Mouse (Mus musculus) embryonic stem cell, embryonic (primary cell): ENCODE results near the gene Arl11.

Experiments used
- CTCF ChIA-PET, 4 experiments: fragments of 300-600 bp in 2 of 4; fragments of 350-600 bp in 2 of 4; sonication (Branson Sonifier 250); formaldehyde crosslinking; loops; one replicate each; lab custom pipeline; 2022; ENCODE audit warnings: inconsistent platforms in 2 of 4; lab: Charles Lee
- POLR2A ChIA-PET, 4 experiments: fragments of 300-600 bp in 2 of 4; fragments of 350-600 bp in 2 of 4; sonication (Branson Sonifier 250); formaldehyde crosslinking; loops; one replicate each; lab custom pipeline; 2022; ENCODE audit warnings: antibody characterized with exemption in 4 of 4, inconsistent platforms in 1 of 4; lab: Charles Lee

Gene Arl11

DNA sequence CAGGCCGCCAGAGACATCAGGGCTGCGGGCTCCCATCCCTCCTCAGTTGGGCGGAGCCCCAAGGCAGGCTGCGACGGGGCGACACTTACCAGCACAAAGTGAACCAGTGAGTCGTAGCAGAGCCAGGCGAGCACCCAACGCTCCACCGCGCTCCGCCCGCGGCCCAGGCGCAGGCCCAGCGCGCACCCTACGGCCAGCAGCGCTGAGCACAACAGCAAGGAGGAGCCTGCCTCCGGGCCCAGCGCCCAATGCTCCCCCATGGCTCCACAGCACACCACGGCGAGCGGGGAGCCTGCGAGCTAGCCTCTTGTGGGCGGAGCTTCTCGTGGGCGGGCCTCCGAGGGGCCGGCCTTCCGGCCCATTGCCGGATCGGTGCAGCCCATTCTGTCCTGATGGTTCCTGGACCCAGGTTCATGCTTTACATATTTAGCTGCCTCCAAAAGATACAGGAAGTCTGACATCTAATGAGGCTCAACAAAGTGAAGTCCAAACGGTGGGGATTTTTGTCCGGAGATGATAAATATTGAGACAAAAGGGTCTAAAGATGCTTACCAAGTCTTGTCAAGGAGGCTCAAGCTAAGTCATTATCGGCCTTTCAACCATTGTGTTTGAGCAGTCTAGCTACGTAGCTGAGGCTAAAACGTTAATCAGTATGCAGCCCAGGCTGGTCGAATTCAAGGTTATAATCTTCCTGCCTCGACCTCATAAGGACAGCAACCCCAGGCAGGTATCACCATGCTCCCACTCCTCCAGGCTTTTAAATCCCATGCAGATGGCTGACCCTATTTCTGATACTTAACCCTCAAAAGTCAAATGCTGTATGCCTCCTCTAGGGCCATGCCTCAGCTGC, 50.8 kb downstream of the Arl11 start, which contains the start of gene Ebpl:
TSS of gene Ebpl (minus strand) at position 309 of the 850 bp plus-strand sequence.
- POLR2A ChIA-PET = interaction anchor here in 2 of 4 experiments (0.5 to 2.2 kb wide), 32 partner anchors 9 to 1401 kb away, joined by 3 to 10 read pairs (median 4); partner anchors contain the start of genes Spryd7 (in 2 of the 2) and Kpna3 (in 1 of the 2)
- CTCF ChIA-PET = interaction anchor here (0.5 to 1.4 kb wide), 7 partner anchors 29 to 391 kb away, joined by 3 to 6 read pairs (median 3); no protein-coding TSS in a partner anchor

DNA sequence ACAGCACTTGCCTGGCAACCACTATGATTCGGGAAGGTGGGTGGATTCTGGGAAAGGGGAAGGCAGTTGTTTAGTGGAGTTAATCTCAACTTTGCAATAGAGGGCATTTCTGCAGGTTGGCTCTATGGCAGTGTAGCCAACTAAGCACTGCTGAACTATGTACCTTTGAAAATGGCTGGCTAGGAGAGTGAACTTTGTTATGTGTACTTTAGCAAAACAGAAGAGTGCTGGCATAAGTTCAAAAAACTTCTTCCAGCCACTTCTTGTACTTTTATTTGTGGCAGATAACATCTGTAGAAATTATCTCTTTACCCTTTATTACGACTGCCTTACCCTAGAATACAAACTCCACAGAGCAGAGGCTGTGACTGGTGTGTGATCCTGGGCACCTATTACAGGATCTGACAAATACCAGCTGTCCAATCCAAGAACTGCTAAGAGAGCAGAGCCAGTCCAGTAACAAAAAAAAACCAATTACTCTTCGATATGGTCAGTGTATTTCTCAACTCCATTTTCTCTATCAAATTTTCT, 51.5 kb downstream of the Arl11 start:
- CTCF ChIA-PET = interaction anchor here in 2 of 4 experiments (0.7 to 1.0 kb wide), 2 partner anchors 30 to 44 kb away, joined by 3 read pairs; no protein-coding TSS in a partner anchor
- POLR2A ChIA-PET = interaction anchor here in 2 of 4 experiments (0.6 to 2.2 kb wide), 18 partner anchors 9 to 287 kb away, joined by 3 to 10 read pairs (median 4); partner anchors contain the start of genes Kpna3 (in 1 of the 2) and Spryd7 (in 1 of the 2)
